Mouse (Mus musculus) forebrain, embryonic 14.5 days (tissue): ENCODE results near the gene Gm49392. TPM values are rescaled to one million over a fixed set of nuclear protein-coding genes. Genes with fewer than 3 reads are reported as not detected.

Source experiments
- ATAC-seq: fragments of 200-750 bp; cut with Nextera tagmentation; 2 replicates; pipeline ENCODE4 v1.8.0; 2017; ENCODE audit warnings: mild to moderate bottlenecking, moderate library complexity
- DNase-seq: peaks from one replicate; pipeline ENCODE4 v3.0.0-alpha.2; 2015; ENCODE audit warnings: low spot score
- H3K27ac ChIP-seq: fragments of 300-500 bp; sonication (generic); 2 replicates; pipeline ENCODE4 v1.5.1; 2014; ENCODE audit warnings: low read depth, mild to moderate bottlenecking, control low read depth, low read length, moderate library complexity
- H3K27me3 ChIP-seq: fragments of 300-500 bp; sonication (generic); replicated peaks from 2 replicates; pipeline ENCODE4 v1.6.1; 2014; ENCODE audit warnings: low read length, control low read depth, mixed read lengths; ENCODE audit not compliant: control insufficient read depth, insufficient read depth
- H3K36me3 ChIP-seq: fragments of 300-500 bp; sonication (generic); 2 replicates; pipeline ENCODE4 v1.6.1; 2014; ENCODE audit warnings: low read length, control low read depth; ENCODE audit not compliant: control insufficient read depth, insufficient read depth
- H3K4me1 ChIP-seq: fragments of 300-500 bp; sonication (generic); 2 replicates; pipeline ENCODE4 v1.6.1; 2014; ENCODE audit warnings: antibody characterized with exemption, low read length, control low read depth; ENCODE audit not compliant: control insufficient read depth, insufficient read depth
- H3K4me2 ChIP-seq: fragments of 300-500 bp; sonication (generic); 2 replicates; pipeline ENCODE4 v1.6.1; 2014; ENCODE audit warnings: mild to moderate bottlenecking, control low read depth, low read length
- H3K4me3 ChIP-seq: fragments of 300-500 bp; sonication (generic); 2 replicates; pipeline ENCODE4 v1.5.1; 2014; ENCODE audit warnings: low read depth, low read length, control low read depth
- H3K9ac ChIP-seq: fragments of 300-500 bp; sonication (generic); 2 replicates; pipeline ENCODE4 v1.6.1; 2014; ENCODE audit warnings: mild to moderate bottlenecking, low read length, control low read depth, moderate library complexity
- H3K9me3 ChIP-seq: fragments of 300-500 bp; sonication (generic); replicated peaks from 2 replicates; pipeline ENCODE4 v1.6.1; 2016; ENCODE audit warnings: low read length, control low read depth, mixed read lengths; ENCODE audit not compliant: control insufficient read depth
- WGBS: fragments of 180-500 bp; shearing (Covaris S2); extraction: QIAGEN DNeasy Blood & Tissue Kit; methylation state at CpG from one replicate; pipeline ENCODE4 v1.1.7; 2014; 5-methylcytosine and 5-hydroxymethylcytosine counted together
- polyA plus RNA-seq: library from polyadenylated mRNA; unstranded; fragments of >200 nt; fragmentation: Nextera tagmentation; extraction: Ambion mirVana; gene quantifications from 2 replicates; pipeline ENCODE4 v1.2.1, GENCODE M21; 2014

The Gm49392 gene
- polyA plus RNA-seq, 1 experiment from 2014 or later = not detected

DNA sequence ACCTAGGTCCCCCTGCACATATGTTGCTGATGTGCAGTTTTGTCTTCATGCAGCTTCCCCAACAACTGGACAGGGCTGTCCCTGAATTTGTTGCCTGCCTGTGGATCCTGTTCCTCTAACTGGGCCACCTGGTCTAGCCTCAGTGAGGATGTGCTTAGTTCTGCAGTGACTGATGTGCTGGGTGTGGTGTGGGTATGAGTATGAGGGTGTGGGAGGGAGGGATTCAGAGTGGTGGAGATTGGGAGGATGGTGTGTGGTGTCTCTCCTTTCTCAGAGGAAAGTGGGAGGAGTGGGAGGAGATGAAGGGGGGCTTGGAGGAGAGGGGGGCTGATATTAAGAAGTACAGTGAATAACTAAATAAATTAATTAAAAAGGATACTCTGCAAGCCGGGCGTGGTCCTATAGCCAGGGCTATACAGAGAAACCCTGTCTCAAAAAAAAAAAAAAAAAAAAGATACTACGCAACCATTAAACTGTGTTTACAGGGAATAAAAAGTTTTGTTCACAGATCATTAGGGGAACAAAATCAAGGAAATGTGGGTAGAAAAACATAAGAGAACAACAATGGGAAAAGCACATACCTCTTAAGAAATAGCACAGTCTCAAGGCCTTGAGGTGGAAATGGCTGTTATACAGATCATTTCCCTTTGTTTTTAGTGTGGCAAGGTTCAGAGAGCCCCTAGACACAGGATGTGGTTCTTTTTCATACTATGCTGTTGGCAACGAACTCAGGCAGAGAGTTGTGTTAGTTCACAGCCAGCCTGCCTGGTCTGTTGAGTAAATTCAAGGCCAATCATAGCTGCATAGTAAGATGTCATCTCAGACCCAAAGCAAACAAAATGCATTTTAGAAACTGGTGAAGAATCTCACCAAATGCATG lies 48.2 kb downstream of the Gm49392 start:
- no peak for DNase-seq
- WGBS = 88% methylated on average over 4 of the region's 4 CpGs
- Histone ChIP-seq H3K4me2 (no peak overlapping the region), H3K27ac (no peak overlapping the region), H3K27me3 (no peaks in the 10 kb centered on the region), H3K9me3 (no peaks in the 10 kb centered on the region), H3K36me3 (no peaks in the 10 kb centered on the region), H3K4me1 (no peaks in the 10 kb centered on the region), H3K4me3 (no peak overlapping the region), H3K9ac (no peak overlapping the region)
- ATAC-seq = no peak

DNA sequence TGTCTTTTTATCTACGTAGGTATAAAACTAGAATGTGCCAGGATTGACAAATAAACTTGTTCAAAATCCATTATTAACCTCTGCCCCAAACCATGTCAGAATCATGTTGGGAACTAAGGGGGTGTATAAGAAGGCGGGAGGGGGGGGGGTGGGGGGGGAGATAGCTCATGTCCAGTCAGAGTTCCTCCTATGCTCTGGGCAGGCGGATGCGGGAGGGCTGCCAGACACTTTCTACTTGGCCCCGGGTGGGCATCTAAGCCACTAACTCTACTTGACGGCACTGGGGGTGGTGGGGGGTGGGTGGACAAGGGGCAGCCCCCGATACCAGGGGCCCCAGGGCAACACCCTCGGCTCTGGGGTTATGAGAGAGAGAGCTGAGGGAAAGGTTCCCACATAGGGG lies 53.5 kb downstream of the Gm49392 start:
- no peaks in the 10 kb centered on the region for H3K4me1 ChIP-seq
- WGBS = 89% methylated on average over 8 of the region's 8 CpGs

GRCm38 (mm10) chr13:60842703-60843102 lies 54.0 kb downstream of the Gm49392 start:
- Histone ChIP-seq H3K27ac (no peak overlapping the region), H3K36me3 (no peaks in the 10 kb centered on the region), H3K4me2 (no peak overlapping the region), H3K27me3 (no peaks in the 10 kb centered on the region), H3K4me3 (no peak overlapping the region), H3K9ac (no peak overlapping the region), H3K9me3 (no peaks in the 10 kb centered on the region), H3K4me1 (no peaks in the 10 kb centered on the region)
- DNase-seq (no peak), ATAC-seq (no peak)
- WGBS = 87% methylated on average over 6 of the region's 6 CpGs

More for the DNA sequence above, 53.5 kb downstream of the Gm49392 start:
- H3K36me3 ChIP-seq = no peaks in the 10 kb centered on the region
- DNase-seq = no peak
- H3K4me2 ChIP-seq = no peak overlapping the region
- H3K27me3 ChIP-seq = no peaks in the 10 kb centered on the region
- H3K9me3 ChIP-seq = no peaks in the 10 kb centered on the region
- no peak overlapping the region for H3K4me3 ChIP-seq
- no peak overlapping the region for H3K9ac ChIP-seq
- ATAC-seq = no peak
- no peak overlapping the region for H3K27ac ChIP-seq

DNA sequence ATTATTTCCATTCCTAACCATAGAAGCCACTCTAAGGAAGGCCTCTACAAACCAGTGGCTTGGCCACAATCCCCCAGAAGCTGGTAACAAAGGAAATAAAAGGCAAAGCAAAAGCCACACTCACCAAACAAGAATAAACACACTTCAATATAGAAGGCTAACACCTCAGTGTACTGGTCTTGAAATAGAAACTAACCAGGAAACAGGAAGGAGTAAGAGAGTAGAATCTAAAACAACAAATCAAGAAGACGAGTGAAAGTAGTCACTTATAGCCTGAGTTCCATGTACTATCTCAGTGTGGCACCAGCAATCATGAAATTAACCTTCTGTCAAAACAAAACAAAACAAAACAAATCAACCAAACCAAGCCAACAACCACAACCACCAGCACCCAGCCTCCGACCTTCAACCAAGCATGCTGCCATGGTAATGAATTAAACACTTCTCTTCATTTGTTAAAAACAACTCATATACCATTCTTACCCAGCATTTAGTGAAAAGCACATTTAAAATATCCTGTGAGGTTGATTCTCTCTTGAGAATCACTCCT lies 57.3 kb downstream of the Gm49392 start:
- WGBS = 74% methylated on average over 2 of the region's 2 CpGs
- Histone ChIP-seq H3K4me2 (no peak overlapping the region), H3K9ac (no peak overlapping the region), H3K4me3 (no peak overlapping the region), H3K27me3 (no peaks in the 10 kb centered on the region), H3K4me1 (no peaks in the 10 kb centered on the region), H3K9me3 (no peaks in the 10 kb centered on the region), H3K27ac (no peak overlapping the region), H3K36me3 (no peaks in the 10 kb centered on the region)
- no peak for DNase-seq
- no peak for ATAC-seq

- Histone ChIP-seq H3K9ac (no peak overlapping the region), H3K27me3 (no peaks in the 10 kb centered on the region), H3K36me3 (no peaks in the 10 kb centered on the region), H3K4me2 (no peak overlapping the region), H3K9me3 (no peaks in the 10 kb centered on the region), H3K4me1 (no peaks in the 10 kb centered on the region), H3K4me3 (no peak overlapping the region), H3K27ac (no peak overlapping the region)
- ATAC-seq (no peak), DNase-seq (no peak)
- WGBS = 66% methylated on average over 3 of the region's 3 CpGs
Observed at GRCm38 (mm10) chr13:60826052-60826451, 70.6 kb downstream of the Gm49392 start.

DNA sequence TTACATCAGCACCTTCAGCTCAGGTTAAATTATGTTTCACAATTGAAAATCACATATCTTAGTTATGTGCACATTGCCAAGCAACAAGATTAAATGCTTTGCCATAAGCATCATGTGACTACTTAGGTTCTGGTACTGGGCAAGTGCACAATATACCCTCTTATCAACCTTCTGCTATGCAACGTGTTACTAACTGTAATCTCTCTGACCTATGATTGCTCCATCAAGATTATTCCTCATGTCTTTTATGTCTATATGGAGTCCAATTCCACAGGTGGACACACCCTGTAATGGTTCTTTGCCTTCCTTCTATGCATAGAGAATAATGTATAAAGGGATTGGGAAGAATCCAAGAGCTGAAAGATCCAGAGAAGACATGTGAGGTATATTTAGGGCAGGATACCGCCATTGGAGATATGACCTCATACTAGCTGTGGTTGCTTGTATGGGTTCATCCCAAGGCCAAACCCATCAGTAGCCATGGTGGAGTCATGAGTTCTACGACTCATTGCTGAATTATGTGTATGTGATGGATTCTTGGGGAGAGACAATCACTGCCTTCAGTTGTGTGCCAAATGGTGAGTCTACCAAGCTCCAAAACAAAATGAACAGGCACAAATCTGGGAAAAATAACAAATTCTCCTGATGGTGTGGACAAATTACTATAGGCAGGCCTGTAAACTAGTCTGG lies 76.1 kb downstream of the Gm49392 start:
- ATAC-seq = no peak
- WGBS = 72% methylated on average over 3 of the region's 3 CpGs
- H3K4me2 ChIP-seq = no peak overlapping the region

DNA sequence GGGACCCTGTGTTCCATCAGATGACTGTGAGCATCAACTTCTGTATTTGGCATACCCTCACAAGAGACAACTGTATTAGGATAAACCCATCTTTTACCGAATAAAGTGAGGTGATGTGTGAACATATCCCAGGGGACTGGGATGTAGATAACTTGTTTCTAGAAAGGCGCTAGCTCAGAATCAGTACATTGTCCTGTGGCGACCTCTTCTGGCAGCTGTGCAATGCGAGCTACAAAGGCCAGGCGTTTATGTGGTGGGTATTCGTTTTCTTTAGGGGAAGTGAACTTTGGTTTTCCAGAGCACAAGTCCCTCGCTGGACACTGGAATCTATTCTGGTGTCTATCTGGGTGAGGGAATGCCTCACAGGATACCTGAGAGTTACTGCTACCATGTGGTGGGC lies 77.2 kb downstream of the Gm49392 start:
- no peaks in the 10 kb centered on the region for H3K4me1 ChIP-seq
- H3K27ac ChIP-seq = no peak overlapping the region
- H3K4me3 ChIP-seq = no peak overlapping the region
- ATAC-seq = no peak
- no peak overlapping the region for H3K4me2 ChIP-seq
- no peaks in the 10 kb centered on the region for H3K27me3 ChIP-seq
- DNase-seq = peak; percentile 69
- WGBS = 16% methylated on average over 7 of the region's 7 CpGs
- no peaks in the 10 kb centered on the region for H3K9me3 ChIP-seq
- no peak overlapping the region for H3K9ac ChIP-seq
- H3K36me3 ChIP-seq = no peaks in the 10 kb centered on the region

More for the DNA sequence above, 76.1 kb downstream of the Gm49392 start:
- H3K9ac ChIP-seq = no peak overlapping the region
- no peaks in the 10 kb centered on the region for H3K4me1 ChIP-seq
- H3K27ac ChIP-seq = no peak overlapping the region
- no peaks in the 10 kb centered on the region for H3K9me3 ChIP-seq
- no peak for DNase-seq
- H3K27me3 ChIP-seq = no peaks in the 10 kb centered on the region
- no peaks in the 10 kb centered on the region for H3K36me3 ChIP-seq
- no peak overlapping the region for H3K4me3 ChIP-seq

DNA sequence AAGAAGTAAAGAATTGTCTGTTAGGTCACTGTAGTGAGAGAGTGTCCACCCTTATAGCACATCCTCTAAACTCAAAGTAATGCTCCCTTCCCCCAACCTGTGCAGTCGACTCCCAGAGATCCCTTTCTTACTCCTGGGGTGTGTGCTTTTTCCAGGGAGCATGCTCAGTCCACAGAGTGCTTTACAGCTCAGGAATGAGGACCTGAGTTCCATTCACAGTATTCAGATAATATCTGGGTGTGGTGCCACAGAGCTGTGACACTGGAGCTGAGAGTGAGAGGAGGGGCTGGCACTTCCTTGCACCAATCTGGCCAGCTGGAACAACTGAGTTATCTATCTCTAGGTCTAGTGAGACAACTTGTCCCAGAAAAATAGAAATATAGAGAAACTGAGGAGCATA lies 83.0 kb downstream of the Gm49392 start:
- WGBS = 62% methylated on average over 1 of the region's 1 CpGs
- no peak overlapping the region for H3K27ac ChIP-seq
- no peaks in the 10 kb centered on the region for H3K27me3 ChIP-seq
- H3K4me2 ChIP-seq = no peak overlapping the region
- ATAC-seq (no peak), DNase-seq (no peak)
- H3K9ac ChIP-seq = no peak overlapping the region
- no peaks in the 10 kb centered on the region for H3K36me3 ChIP-seq
- H3K4me3 ChIP-seq = no peak overlapping the region
- H3K9me3 ChIP-seq = no peaks in the 10 kb centered on the region
- no peaks in the 10 kb centered on the region for H3K4me1 ChIP-seq

- Histone ChIP-seq H3K36me3 (no peaks in the 10 kb centered on the region), H3K4me1 (no peaks in the 10 kb centered on the region), H3K9ac (no peak overlapping the region), H3K27me3 (no peaks in the 10 kb centered on the region), H3K4me2 (no peak overlapping the region), H3K9me3 (no peaks in the 10 kb centered on the region), H3K4me3 (no peak overlapping the region), H3K27ac (no peak overlapping the region)
- no peak for DNase-seq
- 86% methylated on average over 6 of the region's 6 CpGs for WGBS
- no peak for ATAC-seq
Observed at GRCm38 (mm10) chr13:60812768-60813167, 83.9 kb downstream of the Gm49392 start.
